Mouse (Mus musculus): ENCODE measurements around the gene Col1a2. TPM values are rescaled to one million over a fixed set of nuclear protein-coding genes. Genes with fewer than 3 reads are reported as not detected.

Col1a2 gene
- polyA plus RNA-seq, 1 experiment from 2014 or later = 199 TPM

DNA sequence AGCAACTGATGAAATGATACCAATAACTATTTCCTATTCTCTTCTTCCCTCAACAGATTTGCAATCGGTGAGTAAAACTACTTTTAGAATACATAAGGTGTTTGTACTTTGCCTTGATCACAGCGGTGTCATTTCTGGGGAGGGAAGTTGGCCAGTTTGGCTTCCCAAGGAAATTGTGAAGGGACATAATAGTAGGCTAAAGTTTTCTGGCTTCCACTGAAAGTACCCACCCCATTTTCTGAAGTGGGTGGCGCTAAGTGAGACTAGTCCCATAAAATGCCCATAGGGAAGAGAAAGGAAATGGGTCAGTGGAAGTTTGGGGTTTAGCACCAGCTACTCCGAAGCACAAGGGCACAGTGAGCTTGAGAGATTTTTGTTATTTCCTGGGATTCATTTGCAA lies 3.7 kb downstream of the Col1a2 start:
- no peak overlapping the region for H3K4me3 ChIP-seq (replicated peaks; ENCODE audit: low read length)
- peak overlapping the region; percentile 62; the same call in 1 of the 2 replicates for H3K4me2 ChIP-seq (replicated peaks)
- H3K27me3 ChIP-seq (ENCODE audit: control insufficient read depth, insufficient read depth, low read length) = peaks cover 10% of the 10 kb centered on the region; the same call in 1 of the 2 replicates
- ATAC-seq (ENCODE audit: low FRiP score) (no peak), DNase-seq (ENCODE audit: low spot score) (no peak)
- H3K4me1 ChIP-seq (replicated peaks; ENCODE audit: control insufficient read depth, insufficient read depth, low read length) = peaks cover 5% of the 10 kb centered on the region; the same call in 1 of the 2 replicates
- WGBS = 81% methylated on average over 4 of the region's 4 CpGs
- H3K9ac ChIP-seq = no peak overlapping the region
- H3K9me3 ChIP-seq (ENCODE audit: control insufficient read depth, low read length) = no peaks in the 10 kb centered on the region
- no peaks in the 10 kb centered on the region for H3K36me3 ChIP-seq (replicated peaks; ENCODE audit: control insufficient read depth, insufficient read depth)
- no peak overlapping the region for H3K27ac ChIP-seq

DNA sequence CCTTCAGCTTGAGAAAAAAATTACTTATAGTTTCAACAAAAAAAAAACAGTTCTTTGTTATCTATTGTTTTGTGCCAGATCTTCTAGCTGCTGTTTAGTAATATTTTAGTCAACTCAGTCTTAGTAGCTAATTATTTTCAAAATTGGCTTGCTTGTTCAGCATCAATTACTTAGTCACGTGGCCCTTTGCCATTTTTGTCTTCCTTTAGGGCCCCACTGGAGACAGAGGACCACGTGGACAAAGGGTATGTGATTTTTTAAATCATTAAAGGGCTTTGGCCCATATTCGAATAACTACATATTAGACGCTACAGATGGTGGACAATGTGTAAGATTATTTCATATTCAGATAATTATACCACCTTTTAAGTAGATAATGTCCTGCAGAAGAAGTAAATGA lies 4.8 kb downstream of the Col1a2 start:
- peaks cover 10% of the 10 kb centered on the region; the same call in 1 of the 2 replicates for H3K27me3 ChIP-seq (ENCODE audit: control insufficient read depth, insufficient read depth, low read length)
- H3K4me2 ChIP-seq (replicated peaks) = no peak overlapping the region
- H3K4me3 ChIP-seq (replicated peaks; ENCODE audit: low read length) = no peak overlapping the region
- WGBS = 66% methylated on average over 4 of the region's 4 CpGs
- no peak for ATAC-seq (ENCODE audit: low FRiP score)
- H3K9me3 ChIP-seq (ENCODE audit: control insufficient read depth, low read length) = no peaks in the 10 kb centered on the region
- no peaks in the 10 kb centered on the region for H3K36me3 ChIP-seq (replicated peaks; ENCODE audit: control insufficient read depth, insufficient read depth)
- no peak overlapping the region for H3K27ac ChIP-seq
- peaks cover 5% of the 10 kb centered on the region; the same call in 1 of the 2 replicates for H3K4me1 ChIP-seq (replicated peaks; ENCODE audit: control insufficient read depth, insufficient read depth, low read length)
- no peak for DNase-seq (ENCODE audit: low spot score)
- H3K9ac ChIP-seq = no peak overlapping the region

DNA sequence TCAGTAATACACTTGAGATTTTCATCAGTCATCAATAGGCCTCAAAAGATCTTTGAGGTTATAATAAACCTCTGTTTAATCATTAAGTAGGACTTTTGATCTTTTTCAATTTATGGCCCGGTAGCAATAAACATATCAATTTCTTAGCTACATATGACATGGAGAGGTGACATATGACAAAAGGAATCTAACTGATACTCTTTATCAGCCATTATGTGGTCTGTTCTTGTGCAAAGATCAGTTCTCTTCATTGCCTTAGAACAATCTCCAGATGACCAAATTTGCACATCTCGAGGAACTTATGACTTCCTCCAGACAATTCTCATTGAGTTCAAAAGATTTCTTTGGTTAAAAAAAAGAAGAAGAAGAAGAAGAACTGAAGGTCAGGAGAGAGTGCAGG lies 10.1 kb downstream of the Col1a2 start:
- Histone ChIP-seq H3K9me3 (ENCODE audit: control insufficient read depth, low read length) (no peaks in the 10 kb centered on the region), H3K4me2 (replicated peaks) (no peak overlapping the region), H3K9ac (no peak overlapping the region), H3K4me1 (replicated peaks; ENCODE audit: control insufficient read depth, insufficient read depth, low read length) (no peaks in the 10 kb centered on the region), H3K4me3 (replicated peaks; ENCODE audit: low read length) (no peak overlapping the region), H3K27ac (no peak overlapping the region), H3K36me3 (replicated peaks; ENCODE audit: control insufficient read depth, insufficient read depth) (no peaks in the 10 kb centered on the region), H3K27me3 (ENCODE audit: control insufficient read depth, insufficient read depth, low read length) (no peaks in the 10 kb centered on the region)
- ATAC-seq (ENCODE audit: low FRiP score) (no peak), DNase-seq (ENCODE audit: low spot score) (no peak)
- 90% methylated on average over 2 of the region's 2 CpGs for WGBS

DNA sequence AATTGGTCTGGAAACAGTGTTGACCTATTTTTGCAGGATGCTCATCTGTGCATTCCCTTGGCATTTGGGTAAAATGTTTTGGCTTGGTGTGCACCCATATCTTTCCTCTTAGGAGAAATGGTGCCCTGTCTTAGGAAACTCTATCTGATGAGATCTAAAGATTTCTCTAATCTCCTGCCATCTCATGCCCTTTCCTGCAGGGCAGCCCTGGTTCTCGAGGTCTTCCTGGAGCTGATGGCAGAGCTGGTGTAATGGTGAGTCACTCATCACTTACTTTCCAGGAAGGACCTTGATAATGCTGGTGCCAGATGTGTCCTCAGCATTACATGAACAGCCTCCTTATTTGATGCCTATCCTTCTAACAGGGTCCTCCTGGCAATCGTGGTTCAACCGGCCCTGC lies 16.4 kb downstream of the Col1a2 start:
- Histone ChIP-seq H3K36me3 (replicated peaks; ENCODE audit: control insufficient read depth, insufficient read depth) (no peaks in the 10 kb centered on the region), H3K9ac (no peak overlapping the region), H3K4me1 (replicated peaks; ENCODE audit: control insufficient read depth, insufficient read depth, low read length) (no peaks in the 10 kb centered on the region), H3K4me2 (replicated peaks) (no peak overlapping the region), H3K9me3 (ENCODE audit: control insufficient read depth, low read length) (no peaks in the 10 kb centered on the region), H3K27me3 (ENCODE audit: control insufficient read depth, insufficient read depth, low read length) (no peaks in the 10 kb centered on the region), H3K27ac (no peak overlapping the region), H3K4me3 (replicated peaks; ENCODE audit: low read length) (no peak overlapping the region)
- no peak for DNase-seq (ENCODE audit: low spot score)
- ATAC-seq (ENCODE audit: low FRiP score) = no peak
- 84% methylated on average over 3 of the region's 3 CpGs for WGBS

DNA sequence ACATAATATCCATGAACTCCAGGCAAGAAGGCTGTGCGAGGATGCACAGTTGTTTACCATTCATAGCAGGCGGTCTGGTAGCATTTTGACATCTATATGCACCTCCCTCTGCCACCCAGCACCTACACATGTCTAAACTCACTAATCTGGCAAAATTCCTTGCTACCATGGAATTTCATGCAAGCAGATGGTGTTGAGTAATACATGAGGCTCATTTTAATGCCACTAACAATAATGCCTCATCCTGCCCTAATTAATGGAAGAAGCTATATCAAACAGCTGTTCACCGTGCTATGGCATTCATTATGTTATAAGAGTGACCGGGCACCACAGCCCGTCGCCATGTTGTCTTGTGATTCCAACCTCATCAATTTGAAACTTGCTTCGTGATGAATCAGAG lies 23.8 kb downstream of the Col1a2 start:
- no peaks in the 10 kb centered on the region for H3K4me1 ChIP-seq (replicated peaks; ENCODE audit: control insufficient read depth, insufficient read depth, low read length)

DNA sequence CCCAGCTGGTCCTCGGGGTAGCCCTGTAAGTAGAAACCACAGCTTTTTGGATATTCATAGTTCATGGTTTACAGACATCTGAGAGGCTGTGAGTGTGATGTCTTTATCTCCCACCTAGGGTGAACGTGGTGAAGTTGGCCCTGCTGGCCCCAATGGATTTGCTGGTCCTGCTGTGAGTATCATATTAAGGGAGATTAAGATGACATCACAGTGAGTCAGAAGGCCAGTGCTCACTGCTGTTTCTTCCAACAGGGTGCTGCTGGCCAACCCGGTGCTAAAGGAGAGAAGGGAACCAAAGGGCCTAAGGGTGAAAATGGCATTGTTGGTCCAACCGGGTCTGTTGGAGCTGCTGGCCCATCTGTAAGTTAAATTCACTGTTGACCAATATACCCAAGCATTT lies 26.4 kb downstream of the Col1a2 start:
- no peaks in the 10 kb centered on the region for H3K4me1 ChIP-seq (replicated peaks; ENCODE audit: control insufficient read depth, insufficient read depth, low read length)
- no peaks in the 10 kb centered on the region for H3K9me3 ChIP-seq (ENCODE audit: control insufficient read depth, low read length)
- no peak overlapping the region for H3K4me2 ChIP-seq (replicated peaks)
- H3K36me3 ChIP-seq (replicated peaks; ENCODE audit: control insufficient read depth, insufficient read depth) = no peaks in the 10 kb centered on the region; the same call in 1 of the 2 replicates
- WGBS = 92% methylated on average over 4 of the region's 4 CpGs
- H3K9ac ChIP-seq = no peak overlapping the region
- ATAC-seq (ENCODE audit: low FRiP score) (no peak), DNase-seq (ENCODE audit: low spot score) (no peak)
- no peaks in the 10 kb centered on the region for H3K27me3 ChIP-seq (ENCODE audit: control insufficient read depth, insufficient read depth, low read length)
- H3K27ac ChIP-seq = no peak overlapping the region
- H3K4me3 ChIP-seq (replicated peaks; ENCODE audit: low read length) = no peak overlapping the region

More for the DNA sequence above, 23.8 kb downstream of the Col1a2 start:
- no peaks in the 10 kb centered on the region for H3K27me3 ChIP-seq (ENCODE audit: control insufficient read depth, insufficient read depth, low read length)
- no peaks in the 10 kb centered on the region for H3K9me3 ChIP-seq (ENCODE audit: control insufficient read depth, low read length)
- WGBS = 62% methylated on average over 7 of the region's 7 CpGs
- ATAC-seq (ENCODE audit: low FRiP score) (no peak), DNase-seq (ENCODE audit: low spot score) (no peak)
- no peak overlapping the region for H3K27ac ChIP-seq
- H3K4me2 ChIP-seq (replicated peaks) = no peak overlapping the region
- no peak overlapping the region for H3K4me3 ChIP-seq (replicated peaks; ENCODE audit: low read length)
- H3K9ac ChIP-seq = no peak overlapping the region
- no peaks in the 10 kb centered on the region for H3K36me3 ChIP-seq (replicated peaks; ENCODE audit: control insufficient read depth, insufficient read depth)

DNA sequence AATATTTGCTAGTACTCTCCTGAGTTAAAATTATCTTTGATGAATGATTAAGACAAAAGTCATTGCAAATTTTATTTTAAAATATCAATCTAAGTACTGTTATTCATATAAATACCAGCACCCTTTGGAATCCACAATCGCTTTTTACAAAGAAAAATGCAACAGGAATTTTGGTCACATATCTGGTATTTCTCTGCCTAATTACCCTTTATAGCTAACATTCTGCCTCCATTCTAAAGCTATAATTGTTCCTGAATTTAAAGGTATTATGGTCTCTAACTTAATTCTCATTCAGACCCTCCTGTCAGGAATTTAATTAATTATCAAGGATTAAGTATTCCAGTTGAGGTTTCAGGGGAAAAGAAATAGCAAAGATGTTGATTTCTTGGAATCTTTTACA lies 28.3 kb downstream of the Col1a2 start:
- no peaks in the 10 kb centered on the region for H3K27me3 ChIP-seq (ENCODE audit: control insufficient read depth, insufficient read depth, low read length)
- DNase-seq (ENCODE audit: low spot score) (no peak), ATAC-seq (ENCODE audit: low FRiP score) (no peak)
- no peaks in the 10 kb centered on the region for H3K9me3 ChIP-seq (ENCODE audit: control insufficient read depth, low read length)
- no peaks in the 10 kb centered on the region for H3K4me1 ChIP-seq (replicated peaks; ENCODE audit: control insufficient read depth, insufficient read depth, low read length)
- H3K27ac ChIP-seq = no peak overlapping the region
- WGBS = 93% methylated on average over 1 of the region's 1 CpGs
- no peaks in the 10 kb centered on the region; the same call in 1 of the 2 replicates for H3K36me3 ChIP-seq (replicated peaks; ENCODE audit: control insufficient read depth, insufficient read depth)
- no peak overlapping the region for H3K4me2 ChIP-seq (replicated peaks)
- no peak overlapping the region for H3K4me3 ChIP-seq (replicated peaks; ENCODE audit: low read length)
- H3K9ac ChIP-seq = no peak overlapping the region

DNA sequence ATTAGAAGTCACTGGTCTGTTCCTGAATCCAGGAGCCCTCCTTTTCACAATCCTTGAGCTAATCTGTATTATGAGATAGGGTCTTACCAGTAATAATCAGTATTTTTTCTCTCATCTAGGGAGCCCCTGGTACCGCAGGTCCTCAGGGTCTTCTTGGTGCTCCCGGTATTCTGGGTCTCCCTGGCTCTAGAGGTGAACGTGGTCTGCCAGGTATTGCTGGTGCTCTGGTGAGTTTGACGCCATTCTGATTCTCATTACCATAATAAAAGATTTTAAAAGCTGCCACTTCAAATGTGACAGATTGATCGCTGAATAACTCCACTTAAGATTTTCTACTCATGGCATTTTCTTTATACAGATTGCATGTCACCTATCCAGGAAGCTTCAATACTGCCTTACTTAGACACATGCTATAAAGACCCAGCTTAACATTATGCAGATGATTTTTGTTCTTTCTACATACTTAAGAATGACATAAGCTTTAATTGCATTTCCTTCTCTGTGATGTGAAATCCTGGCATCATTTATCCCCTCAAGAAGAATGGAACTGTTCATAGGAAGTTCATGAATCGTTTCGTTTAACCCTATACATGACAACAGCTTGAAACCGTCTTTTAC lies 30.0 kb downstream of the Col1a2 start:
- no peak overlapping the region for H3K4me3 ChIP-seq (replicated peaks; ENCODE audit: low read length)
- ATAC-seq (ENCODE audit: low FRiP score) (no peak), DNase-seq (ENCODE audit: low spot score) (no peak)
- no peak overlapping the region for H3K9ac ChIP-seq
- no peaks in the 10 kb centered on the region; the same call in 1 of the 2 replicates for H3K36me3 ChIP-seq (replicated peaks; ENCODE audit: control insufficient read depth, insufficient read depth)
- H3K27ac ChIP-seq = no peak overlapping the region
- no peaks in the 10 kb centered on the region for H3K9me3 ChIP-seq (ENCODE audit: control insufficient read depth, low read length)
- H3K4me1 ChIP-seq (replicated peaks; ENCODE audit: control insufficient read depth, insufficient read depth, low read length) = no peaks in the 10 kb centered on the region
- no peaks in the 10 kb centered on the region for H3K27me3 ChIP-seq (ENCODE audit: control insufficient read depth, insufficient read depth, low read length)
- H3K4me2 ChIP-seq (replicated peaks) = no peak overlapping the region
- 73% methylated on average over 8 of the region's 8 CpGs for WGBS

DNA sequence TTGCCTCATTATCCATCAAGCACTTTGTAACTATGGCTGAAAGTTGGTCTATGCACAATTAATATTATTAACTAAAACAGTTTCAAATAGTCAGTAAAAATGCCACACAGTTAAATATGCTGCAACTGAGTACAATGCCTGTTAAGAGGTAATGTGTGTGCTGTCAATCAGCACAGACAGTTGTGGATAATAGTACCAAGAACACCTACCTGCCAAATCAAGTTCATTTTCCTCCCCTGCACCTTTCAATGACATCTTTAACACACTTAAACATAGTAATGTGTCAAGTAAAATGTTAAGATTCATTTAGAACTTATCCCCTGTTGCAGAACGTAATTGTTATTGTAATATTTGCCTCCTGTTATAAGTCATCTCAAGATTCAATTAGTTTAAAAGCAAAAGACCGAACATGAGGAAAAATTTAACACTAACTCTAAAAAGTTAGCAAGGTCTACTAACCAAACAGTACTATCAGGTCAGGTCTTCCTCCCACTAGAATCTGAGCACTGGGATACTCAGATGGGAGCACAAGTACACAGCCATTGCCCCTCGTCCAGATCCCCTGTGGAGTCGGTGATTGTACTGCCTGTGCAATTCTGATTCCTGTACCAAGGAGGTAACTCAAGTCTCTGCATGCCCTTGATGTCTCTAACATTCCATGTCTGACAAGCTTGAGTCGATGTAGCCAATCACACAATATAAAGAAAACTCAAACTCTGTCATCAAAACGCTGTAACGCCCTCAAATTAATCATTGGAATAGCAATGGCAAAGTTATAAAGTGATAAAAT lies 37.5 kb downstream of the Col1a2 start:
- DNase-seq (ENCODE audit: low spot score) (no peak), ATAC-seq (ENCODE audit: low FRiP score) (no peak)
- no peak overlapping the region for H3K4me3 ChIP-seq (replicated peaks; ENCODE audit: low read length)
- H3K9ac ChIP-seq = no peak overlapping the region
- H3K4me2 ChIP-seq (replicated peaks) = no peak overlapping the region
- H3K27me3 ChIP-seq (ENCODE audit: control insufficient read depth, insufficient read depth, low read length) = no peaks in the 10 kb centered on the region
- H3K27ac ChIP-seq = no peak overlapping the region
- H3K9me3 ChIP-seq (ENCODE audit: control insufficient read depth, low read length) = no peaks in the 10 kb centered on the region
- no peaks in the 10 kb centered on the region for H3K4me1 ChIP-seq (replicated peaks; ENCODE audit: control insufficient read depth, insufficient read depth, low read length)
- 87% methylated on average over 7 of the region's 7 CpGs for WGBS
- no peaks in the 10 kb centered on the region for H3K36me3 ChIP-seq (replicated peaks; ENCODE audit: control insufficient read depth, insufficient read depth)

Measured in hindbrain, embryonic 14.5 days (tissue).